Mouse (Mus musculus) neural tube, embryonic 11.5 days (tissue): Measurements from ENCODE around the gene Colgalt1. TPM values are rescaled to one million over a fixed set of nuclear protein-coding genes. Genes with fewer than 3 reads are reported as not detected.

Experiments used
- microRNA-seq: library from miRNA; unstranded; fragments of <30 nt; microRNA quantifications from one replicate; pipeline ENCODE4, GENCODE M21; 2016
- polyA plus RNA-seq: library from polyadenylated mRNA; unstranded; fragments of >200 nt; fragmentation: Nextera tagmentation; extraction: Ambion mirVana; gene quantifications from 2 replicates; pipeline ENCODE4 v1.2.1, GENCODE M21; 2014

The Colgalt1 gene
- polyA plus RNA-seq, 1 experiment from 2014 or later, result 57.4 TPM

Small RNAs within 50 kb of the gene (microRNA-seq; reads per million reads assigned to microRNA genes)
- gene Mir6769b, result not detected

Other genes starting within 250 kb of the Colgalt1 start
- gene Use1, start 244.2 kb upstream of the Colgalt1 start, polyA plus RNA-seq, result 78.9 and 81.5 TPM in 2 replicates
- gene Ocel1, start 239.7 kb upstream of the Colgalt1 start, polyA plus RNA-seq, result 3.4 and 3.8 TPM in 2 replicates
- 83.4 and 84.0 TPM in 2 replicates for gene Nr2f6, start 229.0 kb upstream of the Colgalt1 start, polyA plus RNA-seq
- 3.9 and 4.5 TPM in 2 replicates for gene Ushbp1, start 215.2 kb upstream of the Colgalt1 start, polyA plus RNA-seq
- 106 and 109 TPM in 2 replicates for gene Babam1, start 214.1 kb upstream of the Colgalt1 start, polyA plus RNA-seq
- gene Ankle1, start 205.0 kb upstream of the Colgalt1 start, polyA plus RNA-seq, result 18.1 and 18.4 TPM in 2 replicates
- gene Abhd8, start 147.3 kb upstream of the Colgalt1 start, polyA plus RNA-seq, result 60.7 and 63.4 TPM in 2 replicates
- 196 and 205 TPM in 2 replicates for gene Mrpl34, start 146.0 kb upstream of the Colgalt1 start, polyA plus RNA-seq
- gene Dda1, start 141.8 kb upstream of the Colgalt1 start, polyA plus RNA-seq, result 162 and 170 TPM in 2 replicates
- 5.6 and 6.3 TPM in 2 replicates for gene Ano8, start 125.0 kb upstream of the Colgalt1 start, polyA plus RNA-seq
- 6.0 and 8.4 TPM in 2 replicates for gene Gtpbp3, start 122.9 kb upstream of the Colgalt1 start, polyA plus RNA-seq
- 49.5 and 53.0 TPM in 2 replicates for gene Plvap, start 99.2 kb upstream of the Colgalt1 start, polyA plus RNA-seq
- 0.16 TPM in 1 of 2 replicates, not detected in the other for gene Ccdc194, start 85.3 kb upstream of the Colgalt1 start, polyA plus RNA-seq
- gene Bst2, start 73.5 kb upstream of the Colgalt1 start, polyA plus RNA-seq, result 3.7 and 4.9 TPM in 2 replicates
- gene Mvb12a, start 68.1 kb upstream of the Colgalt1 start, polyA plus RNA-seq, result 64.7 and 69.8 TPM in 2 replicates
- 0.24 TPM in 1 of 2 replicates, not detected in the other for gene Tmem221, start 52.1 kb upstream of the Colgalt1 start, polyA plus RNA-seq
- gene Nxnl1, start 44.4 kb upstream of the Colgalt1 start, polyA plus RNA-seq, result not detected in 2 replicates
- gene Slc27a1, start 42.1 kb upstream of the Colgalt1 start, polyA plus RNA-seq, result 10.5 and 12.7 TPM in 2 replicates
- gene Pgls, start 18.8 kb upstream of the Colgalt1 start, polyA plus RNA-seq, result 212 and 216 TPM in 2 replicates
- gene Fam129c, start 13.3 kb upstream of the Colgalt1 start, polyA plus RNA-seq, result 3.6 and 4.2 TPM in 2 replicates
- gene Unc13a, start 60.8 kb downstream of the Colgalt1 start, polyA plus RNA-seq, result 6.5 and 7.7 TPM in 2 replicates
- 1.6 and 2.0 TPM in 2 replicates for gene Jak3, start 65.3 kb downstream of the Colgalt1 start, polyA plus RNA-seq
- gene Insl3, start 78.2 kb downstream of the Colgalt1 start, polyA plus RNA-seq, result not detected in 2 replicates
- gene B3gnt3, start 90.8 kb downstream of the Colgalt1 start, polyA plus RNA-seq, result 0.33 and 0.59 TPM in 2 replicates
- 12.3 and 12.4 TPM in 2 replicates for gene Fcho1, start 114.7 kb downstream of the Colgalt1 start, polyA plus RNA-seq